Mouse (Mus musculus): Measurements from ENCODE around the gene Spag9. TPM values are rescaled to one million over a fixed set of nuclear protein-coding genes. Genes with fewer than 3 reads are reported as not detected.

Gene Spag9
- polyA plus RNA-seq (2014; fragmentation: Nextera tagmentation; extraction: Ambion mirVana): 107 and 118 TPM in 2 replicates

DNA sequence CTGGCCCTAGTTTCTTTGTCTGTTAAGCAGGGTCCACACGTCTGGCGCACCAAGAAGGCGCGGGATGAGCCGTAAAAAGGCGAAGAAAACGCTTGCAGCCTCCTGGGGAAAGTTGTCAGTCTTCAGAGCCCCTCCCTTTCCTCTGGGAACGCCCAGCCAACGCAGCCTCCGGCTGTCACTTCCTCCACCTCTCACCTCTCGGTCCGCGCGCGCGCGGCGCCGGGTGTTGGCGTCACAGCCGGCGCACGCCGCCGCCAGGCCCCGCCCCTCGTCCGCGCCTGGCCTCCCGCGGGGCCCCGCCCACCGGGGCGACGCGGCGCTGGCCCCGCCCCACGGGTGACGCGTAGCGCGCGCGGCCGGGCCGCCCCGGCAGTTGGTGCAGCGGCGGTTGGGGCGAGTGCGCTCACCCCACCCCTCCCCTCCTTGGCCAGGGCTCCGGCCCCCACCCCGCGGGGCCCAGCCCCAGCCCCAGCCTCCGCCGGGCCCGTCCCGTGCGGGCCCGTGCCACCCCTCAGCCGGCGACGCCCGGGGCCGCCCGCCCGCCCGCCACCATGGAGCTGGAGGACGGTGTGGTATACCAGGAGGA lies at the start of gene Spag9:
Gene Spag9, plus strand, starts transcription at position 372 of the 586 bp plus-strand sequence.
- peak within 1 kb of the TSS; percentile 92 for H3K4me2 ChIP-seq
- ATAC-seq (ENCODE audit: low FRiP score) (peak; percentile 94), DNase-seq (ENCODE audit: low spot score, missing footprints) (peak; percentile 100)
- no peaks in the 10 kb centered on the region for H3K36me3 ChIP-seq (ENCODE audit: control insufficient read depth, insufficient read depth, low read length)
- no peaks in the 10 kb centered on the region for H3K27me3 ChIP-seq (ENCODE audit: control insufficient read depth, insufficient read depth, low read length)
- peaks cover 15% of the 10 kb centered on the region for H3K4me1 ChIP-seq (ENCODE audit: control insufficient read depth, insufficient read depth, low read length)
- peak within 1 kb of the TSS; percentile 91 for H3K4me3 ChIP-seq (ENCODE audit: low read depth, low read length)
- WGBS: under 1% methylated on average over 48 of the region's 70 CpGs
- H3K27ac ChIP-seq (ENCODE audit: low read depth, low read length): peak within 1 kb of the TSS; percentile 87
- no peaks in the 10 kb centered on the region for H3K9me3 ChIP-seq (ENCODE audit: control insufficient read depth, low read length)
- H3K9ac ChIP-seq (ENCODE audit: low read length): peak within 1 kb of the TSS; percentile 86

DNA sequence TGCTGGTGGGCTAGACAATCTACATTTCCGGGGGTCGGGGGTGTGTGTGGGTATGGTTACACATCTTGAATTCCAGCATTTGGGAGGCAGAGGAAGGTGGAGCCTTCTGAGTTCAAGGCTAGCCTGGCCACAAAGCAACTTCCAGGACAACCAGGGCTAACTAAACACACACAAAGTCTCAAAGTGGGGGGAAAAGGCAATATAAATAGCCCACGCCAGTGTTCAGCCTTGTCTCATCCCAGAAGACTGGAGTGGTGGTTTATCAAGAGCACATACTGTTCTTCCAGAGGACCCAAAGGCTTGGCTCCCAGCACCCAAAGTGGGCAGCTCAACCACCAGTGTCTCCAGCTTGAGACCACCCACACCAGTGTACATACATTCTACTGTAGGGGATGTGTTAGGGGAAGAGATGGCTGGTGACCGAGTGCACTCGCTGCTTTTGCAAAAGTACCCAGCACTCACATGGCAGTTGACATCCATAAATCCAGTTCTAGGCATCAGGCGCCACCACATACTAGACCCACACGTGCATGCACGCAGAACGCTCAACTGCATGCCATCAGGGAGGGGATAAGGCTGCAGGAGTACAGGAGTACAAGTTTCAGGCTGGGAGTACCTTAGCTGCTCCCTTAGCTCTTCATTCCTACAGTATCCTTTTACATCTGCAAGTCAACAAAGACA lies 46.9 kb upstream of the Spag9 start:
- Histone ChIP-seq H3K4me3 (ENCODE audit: low read depth, low read length) (no peak overlapping the region), H3K4me2 (no peak overlapping the region), H3K9ac (ENCODE audit: low read length) (no peak overlapping the region), H3K9me3 (ENCODE audit: control insufficient read depth, low read length) (no peaks in the 10 kb centered on the region), H3K27ac (ENCODE audit: low read depth, low read length) (no peak overlapping the region), H3K4me1 (ENCODE audit: control insufficient read depth, insufficient read depth, low read length) (no peaks in the 10 kb centered on the region), H3K27me3 (ENCODE audit: control insufficient read depth, insufficient read depth, low read length) (no peaks in the 10 kb centered on the region), H3K36me3 (ENCODE audit: control insufficient read depth, insufficient read depth, low read length) (peaks cover 11% of the 10 kb centered on the region; the same call in 1 of the 2 replicates)
- ATAC-seq (ENCODE audit: low FRiP score): no peak
- 94% methylated on average over 9 of the region's 9 CpGs for WGBS
- no peak for DNase-seq (ENCODE audit: low spot score, missing footprints)

DNA sequence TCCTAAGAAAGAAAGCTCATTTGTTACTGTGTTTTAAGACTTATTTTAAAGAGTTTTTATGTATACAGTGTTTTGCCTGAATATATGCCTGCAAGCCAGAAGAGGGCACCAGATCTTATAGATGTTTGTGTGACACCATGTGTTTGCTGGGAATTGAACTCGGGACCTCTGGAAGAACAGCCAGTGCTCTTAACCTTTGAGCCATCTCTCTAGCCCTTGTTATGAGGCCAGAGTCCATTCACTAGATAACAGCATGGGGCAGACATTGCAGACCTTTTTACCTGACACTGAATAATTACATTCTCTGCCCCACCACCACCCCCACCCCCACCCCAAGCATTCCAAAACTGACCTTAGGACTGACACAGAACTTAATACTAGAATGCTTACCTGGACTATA lies 45.8 kb upstream of the Spag9 start:
- Histone ChIP-seq H3K4me1 (ENCODE audit: control insufficient read depth, insufficient read depth, low read length) (peaks cover 5% of the 10 kb centered on the region; the same call in 1 of the 2 replicates), H3K27ac (ENCODE audit: low read depth, low read length) (no peak overlapping the region), H3K36me3 (ENCODE audit: control insufficient read depth, insufficient read depth, low read length) (peaks cover 11% of the 10 kb centered on the region; the same call in 1 of the 2 replicates), H3K9ac (ENCODE audit: low read length) (no peak overlapping the region), H3K4me2 (no peak overlapping the region), H3K9me3 (ENCODE audit: control insufficient read depth, low read length) (no peaks in the 10 kb centered on the region), H3K4me3 (ENCODE audit: low read depth, low read length) (no peak overlapping the region), H3K27me3 (ENCODE audit: control insufficient read depth, insufficient read depth, low read length) (no peaks in the 10 kb centered on the region)
- 91% methylated on average over 1 of the region's 1 CpGs for WGBS
- DNase-seq (ENCODE audit: low spot score, missing footprints) (no peak), ATAC-seq (ENCODE audit: low FRiP score) (no peak)

DNA sequence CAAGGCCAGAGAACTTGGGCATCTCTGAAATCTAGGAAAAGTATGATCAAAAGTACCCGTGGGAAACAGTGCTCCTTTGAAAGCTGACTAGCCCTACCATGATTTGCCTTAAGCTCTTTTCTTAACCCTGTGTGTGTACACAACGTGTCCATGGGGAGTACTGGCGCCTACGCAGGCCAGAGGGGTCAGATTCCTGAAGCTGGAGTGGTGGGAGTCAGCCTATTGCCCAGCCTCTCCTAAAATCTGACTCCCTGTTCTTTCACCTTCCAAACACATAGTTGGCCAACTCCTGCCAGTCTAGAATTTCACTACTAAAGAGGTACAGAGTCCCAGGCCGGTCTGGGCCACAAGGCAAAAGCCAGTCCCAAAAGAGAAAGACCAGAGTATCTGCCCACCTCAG lies 43.5 kb upstream of the Spag9 start:
- ATAC-seq (ENCODE audit: low FRiP score) (no peak), DNase-seq (ENCODE audit: low spot score, missing footprints) (no peak)
- no peak overlapping the region for H3K9ac ChIP-seq (ENCODE audit: low read length)
- no peaks in the 10 kb centered on the region for H3K27me3 ChIP-seq (ENCODE audit: control insufficient read depth, insufficient read depth, low read length)
- H3K27ac ChIP-seq (ENCODE audit: low read depth, low read length): no peak overlapping the region
- 69% methylated on average over 5 of the region's 5 CpGs for WGBS
- peaks cover 11% of the 10 kb centered on the region; the same call in 1 of the 2 replicates for H3K36me3 ChIP-seq (ENCODE audit: control insufficient read depth, insufficient read depth, low read length)
- H3K4me3 ChIP-seq (ENCODE audit: low read depth, low read length): no peak overlapping the region
- no peak overlapping the region for H3K4me2 ChIP-seq
- H3K9me3 ChIP-seq (ENCODE audit: control insufficient read depth, low read length): no peaks in the 10 kb centered on the region
- H3K4me1 ChIP-seq (ENCODE audit: control insufficient read depth, insufficient read depth, low read length): peaks cover 13% of the 10 kb centered on the region

DNA sequence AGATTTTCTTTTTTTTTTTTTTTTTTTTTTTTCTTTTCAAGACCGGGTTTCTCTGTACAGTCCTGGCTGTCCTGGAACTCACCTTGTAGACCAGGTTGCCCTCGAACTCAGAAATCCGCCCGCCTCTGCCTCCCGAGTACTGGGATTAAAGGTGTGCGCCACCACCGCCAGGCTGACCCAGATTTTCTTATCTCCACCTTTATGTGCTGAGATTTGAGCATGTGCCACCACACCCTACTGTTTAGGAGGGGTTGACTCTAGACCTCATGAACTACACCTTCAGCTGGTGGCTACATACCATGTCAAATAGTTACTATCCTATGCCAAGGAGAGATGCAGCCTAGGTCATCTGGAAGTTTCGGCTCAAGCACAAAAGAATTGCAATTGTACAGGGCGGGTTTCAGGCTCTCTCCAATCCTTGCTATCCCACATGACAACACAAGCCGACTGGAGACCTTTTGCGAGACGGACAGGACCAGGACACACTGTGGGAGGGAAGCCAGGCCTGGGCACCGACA lies 41.1 kb upstream of the Spag9 start:
- no peaks in the 10 kb centered on the region for H3K9me3 ChIP-seq (ENCODE audit: control insufficient read depth, low read length)
- peak; percentile 20; the same call in 1 of the 2 replicates for ATAC-seq (ENCODE audit: low FRiP score)
- peaks cover 13% of the 10 kb centered on the region for H3K4me1 ChIP-seq (ENCODE audit: control insufficient read depth, insufficient read depth, low read length)
- 0 out of 2 replicates have a peak overlapping the region, but pooled peaks have one; percentile 87 for H3K27ac ChIP-seq (ENCODE audit: low read depth, low read length)
- no peaks in the 10 kb centered on the region for H3K27me3 ChIP-seq (ENCODE audit: control insufficient read depth, insufficient read depth, low read length)
- no peak for DNase-seq (ENCODE audit: low spot score, missing footprints)
- H3K4me2 ChIP-seq: peak overlapping the region; percentile 91
- peak overlapping the region; percentile 78 for H3K9ac ChIP-seq (ENCODE audit: low read length)
- WGBS: 43% methylated on average over 13 of the region's 13 CpGs
- H3K36me3 ChIP-seq (ENCODE audit: control insufficient read depth, insufficient read depth, low read length): peaks cover 20% of the 10 kb centered on the region; the same call in 1 of the 2 replicates
- peak overlapping the region; percentile 64 for H3K4me3 ChIP-seq (ENCODE audit: low read depth, low read length)

DNA sequence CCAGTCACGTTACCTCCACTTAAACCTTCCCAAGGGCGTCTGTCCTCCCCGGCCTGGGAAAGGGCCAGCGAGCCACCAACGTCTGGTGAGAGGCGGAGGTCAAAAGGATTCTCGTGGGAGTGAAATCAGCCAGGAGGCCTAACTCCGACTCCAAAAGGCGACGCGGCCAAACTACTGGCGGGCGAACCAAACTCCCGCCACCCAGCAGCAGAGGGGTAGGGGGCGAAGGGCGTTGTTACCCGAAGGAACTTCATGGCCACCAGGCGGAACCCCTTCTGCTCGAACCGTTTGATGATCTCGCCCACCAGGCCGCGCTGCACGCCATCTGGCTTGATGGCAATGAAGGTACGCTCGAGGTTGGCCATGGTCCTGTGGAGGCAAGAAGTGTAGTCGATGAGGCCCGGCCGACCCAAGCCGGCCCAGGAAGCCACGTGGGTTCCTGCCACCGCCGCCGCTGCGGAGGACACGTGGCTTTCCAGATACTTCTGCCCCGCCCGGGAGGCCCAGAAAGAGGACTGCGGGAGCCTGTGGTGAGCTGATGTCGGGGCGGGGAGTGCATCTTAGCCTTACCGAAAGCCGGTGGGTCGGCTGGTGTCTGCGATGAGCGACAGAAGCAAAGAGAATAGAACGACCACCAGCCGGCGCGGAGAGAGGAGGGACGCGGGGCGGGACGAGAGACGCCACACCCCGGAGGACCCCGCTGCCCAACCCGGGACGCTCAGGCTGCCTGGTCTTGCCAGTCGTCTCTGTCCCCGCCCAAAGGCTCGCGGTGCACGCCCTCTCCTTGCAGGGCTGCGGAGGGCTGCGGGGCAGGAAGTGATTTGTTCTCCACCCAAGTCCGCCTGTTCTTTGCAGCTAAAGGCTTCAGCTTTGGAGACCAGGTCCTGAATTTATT lies 40.4 kb upstream of the Spag9 start:
- Histone ChIP-seq H3K4me2 (peak overlapping the region; percentile 91), H3K9me3 (ENCODE audit: control insufficient read depth, low read length) (no peaks in the 10 kb centered on the region), H3K9ac (ENCODE audit: low read length) (peak overlapping the region; percentile 78), H3K27me3 (ENCODE audit: control insufficient read depth, insufficient read depth, low read length) (no peaks in the 10 kb centered on the region), H3K27ac (ENCODE audit: low read depth, low read length) (peak overlapping the region; percentile 87), H3K36me3 (ENCODE audit: control insufficient read depth, insufficient read depth, low read length) (peaks cover 18% of the 10 kb centered on the region; the same call in 1 of the 2 replicates), H3K4me1 (ENCODE audit: control insufficient read depth, insufficient read depth, low read length) (peaks cover 13% of the 10 kb centered on the region), H3K4me3 (ENCODE audit: low read depth, low read length) (peak overlapping the region; percentile 64)
- WGBS: under 1% methylated on average over 66 of the region's 67 CpGs
- DNase-seq (ENCODE audit: low spot score, missing footprints) (peak; percentile 98), ATAC-seq (ENCODE audit: low FRiP score) (peak; percentile 98)

DNA sequence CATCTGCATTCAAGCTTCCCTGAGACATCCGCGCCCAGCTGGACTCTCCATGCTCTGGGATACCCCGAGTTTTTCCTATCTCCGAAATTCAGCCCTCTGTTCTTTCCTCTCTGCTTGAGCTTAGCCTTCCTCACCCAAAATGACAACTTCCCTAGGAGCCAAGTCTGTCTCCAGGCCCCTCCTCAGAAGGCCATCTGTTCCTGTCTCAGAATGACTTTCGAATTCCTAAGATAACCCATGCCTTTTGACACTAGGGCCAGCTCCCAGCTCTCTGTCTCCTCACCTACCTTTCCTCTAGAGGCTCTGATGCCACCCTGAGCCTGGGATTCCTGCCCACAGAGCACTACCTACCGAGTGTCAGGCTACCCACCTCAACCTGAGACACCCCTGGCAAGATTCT lies 39.7 kb upstream of the Spag9 start, which contains the start of gene Nme2:
Gene Nme2, minus strand, starts transcription at position 101 of the 400 bp plus-strand sequence.
- H3K9ac ChIP-seq (ENCODE audit: low read length): peak within 1 kb of the TSS; percentile 78
- H3K4me1 ChIP-seq (ENCODE audit: control insufficient read depth, insufficient read depth, low read length): peaks cover 13% of the 10 kb centered on the region
- peak within 1 kb of the TSS; percentile 87 for H3K27ac ChIP-seq (ENCODE audit: low read depth, low read length)
- ATAC-seq (ENCODE audit: low FRiP score): peak; percentile 12; the same call in 1 of the 2 replicates
- peak within 1 kb of the TSS; percentile 64 for H3K4me3 ChIP-seq (ENCODE audit: low read depth, low read length)
- H3K36me3 ChIP-seq (ENCODE audit: control insufficient read depth, insufficient read depth, low read length): peaks cover 14% of the 10 kb centered on the region; the same call in 1 of the 2 replicates
- H3K4me2 ChIP-seq: peak within 1 kb of the TSS; percentile 91
- DNase-seq (ENCODE audit: low spot score, missing footprints): no peak
- H3K9me3 ChIP-seq (ENCODE audit: control insufficient read depth, low read length): no peaks in the 10 kb centered on the region
- 5% methylated on average over 6 of the region's 6 CpGs for WGBS
- no peaks in the 10 kb centered on the region for H3K27me3 ChIP-seq (ENCODE audit: control insufficient read depth, insufficient read depth, low read length)

DNA sequence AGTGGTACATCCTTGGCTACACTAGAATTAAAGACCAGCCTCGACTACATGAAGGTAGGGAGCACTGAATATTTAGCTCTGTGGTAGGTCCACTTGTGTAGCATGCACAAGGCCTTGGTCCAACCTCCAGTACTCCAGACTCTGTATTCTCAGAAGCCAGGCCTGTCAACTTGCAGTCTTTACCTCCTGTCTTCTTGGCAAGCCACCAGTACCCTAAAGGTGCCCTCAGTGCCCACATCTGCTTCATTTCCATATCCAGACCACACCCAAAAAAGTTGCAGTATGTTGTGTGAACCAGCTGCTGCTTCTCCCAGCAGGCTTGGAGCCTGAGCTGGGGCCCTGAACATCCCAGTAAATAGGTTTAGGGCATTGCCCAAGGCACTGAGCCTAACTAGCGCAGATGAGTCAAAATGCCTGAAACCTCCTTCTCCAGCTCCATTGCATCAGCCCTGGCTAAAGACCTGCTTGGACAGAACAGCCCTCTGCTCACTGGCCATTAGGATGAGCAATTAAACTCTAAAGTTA lies 38.8 kb upstream of the Spag9 start:
- Histone ChIP-seq H3K9me3 (ENCODE audit: control insufficient read depth, low read length) (no peaks in the 10 kb centered on the region), H3K9ac (ENCODE audit: low read length) (no peak overlapping the region), H3K36me3 (ENCODE audit: control insufficient read depth, insufficient read depth, low read length) (peaks cover 21% of the 10 kb centered on the region; the same call in 1 of the 2 replicates), H3K4me2 (no peak overlapping the region), H3K27ac (ENCODE audit: low read depth, low read length) (no peak overlapping the region), H3K27me3 (ENCODE audit: control insufficient read depth, insufficient read depth, low read length) (no peaks in the 10 kb centered on the region), H3K4me1 (ENCODE audit: control insufficient read depth, insufficient read depth, low read length) (peaks cover 13% of the 10 kb centered on the region), H3K4me3 (ENCODE audit: low read depth, low read length) (no peak overlapping the region)
- ATAC-seq (ENCODE audit: low FRiP score): no peak
- peak; percentile 76 for DNase-seq (ENCODE audit: low spot score, missing footprints)
- WGBS: 83% methylated on average over 2 of the region's 2 CpGs
